Mouse (Mus musculus) neural tube, embryonic 11.5 days (tissue): Measurements from ENCODE around the gene Katnal1. TPM values are rescaled to one million over a fixed set of nuclear protein-coding genes. Genes with fewer than 3 reads are reported as not detected.

Experiments used
- ATAC-seq: fragments of 200-750 bp; cut with Nextera tagmentation; 2 replicates; pipeline ENCODE4 v1.8.0; 2017; ENCODE audit warnings: moderate number of reproducible peaks, mild to moderate bottlenecking, moderate TSS enrichment, moderate library complexity; ENCODE audit not compliant: insufficient read depth, low FRiP score, low TSS enrichment
- DNase-seq: peaks from one replicate; pipeline ENCODE4 v3.0.0-alpha.2; 2015; ENCODE audit warnings: low spot score
- H3K27ac ChIP-seq: fragments of 300-500 bp; sonication (generic); 2 replicates; pipeline ENCODE4 v1.5.1; 2014; ENCODE audit warnings: low read depth, mild to moderate bottlenecking, low read length
- H3K27me3 ChIP-seq: fragments of 300-500 bp; sonication (generic); 2 replicates; pipeline ENCODE4 v1.6.1; 2014; ENCODE audit warnings: mild to moderate bottlenecking, low read length, mixed read lengths; ENCODE audit not compliant: control insufficient read depth, insufficient read depth
- H3K36me3 ChIP-seq: fragments of 300-500 bp; sonication (generic); 2 replicates; pipeline ENCODE4 v1.6.1; 2014; ENCODE audit warnings: mild to moderate bottlenecking, low read length, moderate library complexity, mixed read lengths; ENCODE audit not compliant: control insufficient read depth, insufficient read depth
- H3K4me1 ChIP-seq: fragments of 300-500 bp; sonication (generic); 2 replicates; pipeline ENCODE4 v1.6.1; 2014; ENCODE audit warnings: low read length, mixed read lengths; ENCODE audit not compliant: control insufficient read depth, insufficient read depth
- H3K4me2 ChIP-seq: fragments of 300-500 bp; sonication (generic); 2 replicates; pipeline ENCODE4 v1.6.1; 2014; ENCODE audit warnings: low read depth, mild to moderate bottlenecking, moderate library complexity
- H3K4me3 ChIP-seq: fragments of 300-500 bp; sonication (generic); 2 replicates; pipeline ENCODE4 v1.5.1; 2014; ENCODE audit warnings: low read depth, low read length
- H3K9ac ChIP-seq: fragments of 300-500 bp; sonication (generic); 2 replicates; pipeline ENCODE4 v1.6.1; 2014; ENCODE audit warnings: mild to moderate bottlenecking, low read length
- H3K9me3 ChIP-seq: fragments of 300-500 bp; sonication (generic); 2 replicates; pipeline ENCODE4 v1.6.1; 2016; ENCODE audit warnings: low read length; ENCODE audit not compliant: control insufficient read depth
- WGBS: fragments of 180-500 bp; shearing (Covaris S2); extraction: QIAGEN DNeasy Blood & Tissue Kit; methylation state at CpG from one replicate; pipeline ENCODE4 v1.1.7; 2014; 5-methylcytosine and 5-hydroxymethylcytosine counted together
- polyA plus RNA-seq: library from polyadenylated mRNA; unstranded; fragments of >200 nt; fragmentation: Nextera tagmentation; extraction: Ambion mirVana; gene quantifications from 2 replicates; pipeline ENCODE4 v1.2.1, GENCODE M21; 2014

The Katnal1 gene
- polyA plus RNA-seq, 1 experiment from 2014 or later, result 23.4 TPM

DNA sequence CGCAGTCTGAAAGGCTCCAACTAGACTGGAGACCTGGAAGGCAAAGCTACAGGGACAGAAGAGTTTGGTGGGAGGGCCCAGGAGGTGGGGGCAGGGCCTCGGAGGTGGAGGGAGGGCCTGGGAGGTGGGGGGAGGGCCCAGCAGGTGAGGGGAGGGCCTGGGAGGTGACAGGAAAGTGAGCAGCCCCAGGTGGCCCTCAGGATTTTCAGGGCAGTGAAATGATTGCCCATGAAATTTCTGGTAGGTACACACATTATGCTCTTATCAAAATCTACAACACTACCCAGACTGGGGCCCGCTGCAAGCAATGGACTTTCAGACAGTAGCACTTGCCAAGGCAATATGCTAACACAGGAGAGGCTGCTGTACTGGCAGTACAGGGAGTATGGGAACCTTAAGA, 59.5 kb downstream of the Katnal1 start:
- no peaks in the 10 kb centered on the region for H3K4me1 ChIP-seq
- H3K27ac ChIP-seq, result no peak overlapping the region
- DNase-seq (no peak), ATAC-seq (no peak)
- H3K9me3 ChIP-seq, result no peaks in the 10 kb centered on the region
- no peak overlapping the region for H3K9ac ChIP-seq
- WGBS, result 51% methylated on average over 3 of the region's 3 CpGs
- H3K4me3 ChIP-seq, result no peak overlapping the region
- no peaks in the 10 kb centered on the region for H3K27me3 ChIP-seq
- H3K36me3 ChIP-seq, result no peaks in the 10 kb centered on the region
- no peak overlapping the region for H3K4me2 ChIP-seq

DNA sequence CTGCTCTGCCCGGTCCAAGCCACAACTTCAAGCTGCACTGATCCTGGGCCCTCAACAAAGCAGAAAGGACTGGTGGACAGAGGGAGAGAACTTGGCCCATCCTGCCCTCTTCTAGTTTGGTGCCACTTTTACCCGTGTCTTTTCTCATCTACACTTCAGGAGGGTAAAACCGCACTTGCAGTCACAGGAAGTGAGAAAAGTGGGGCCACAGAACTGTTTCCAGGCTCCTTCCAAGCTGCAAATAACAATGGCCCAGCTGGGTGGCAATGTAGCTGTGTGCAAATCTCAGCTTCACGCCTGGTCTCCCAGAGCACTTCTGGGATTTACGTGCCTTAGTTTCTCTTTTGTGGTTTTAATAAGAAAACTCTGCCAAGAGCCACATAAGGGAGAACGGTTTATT, 61.4 kb downstream of the Katnal1 start:
- H3K9me3 ChIP-seq, result no peaks in the 10 kb centered on the region
- no peaks in the 10 kb centered on the region for H3K36me3 ChIP-seq
- H3K27me3 ChIP-seq, result no peaks in the 10 kb centered on the region
- H3K4me3 ChIP-seq, result no peak overlapping the region
- DNase-seq, result no peak
- 80% methylated on average over 6 of the region's 6 CpGs for WGBS
- no peak overlapping the region for H3K9ac ChIP-seq
- H3K27ac ChIP-seq, result no peak overlapping the region
- no peaks in the 10 kb centered on the region for H3K4me1 ChIP-seq
- H3K4me2 ChIP-seq, result no peak overlapping the region
- ATAC-seq, result no peak

DNA sequence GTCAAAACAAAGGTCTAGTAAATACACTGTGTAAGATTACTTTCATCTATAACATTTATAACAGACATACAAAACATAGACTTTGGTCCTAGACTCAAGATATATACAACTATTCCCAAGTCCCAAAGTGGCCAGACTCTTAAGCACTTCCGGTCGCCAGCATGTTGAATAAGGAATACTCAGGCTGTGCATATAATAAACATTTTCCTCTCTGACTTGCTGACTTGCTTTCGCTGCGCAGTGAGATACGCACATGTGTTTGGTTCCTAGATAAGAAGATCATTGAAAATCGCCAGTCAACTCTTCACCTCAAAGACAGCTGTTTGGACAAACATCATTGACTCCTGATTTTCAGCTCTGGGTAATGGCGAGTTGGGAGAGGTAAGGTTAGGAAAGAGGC, 61.9 kb downstream of the Katnal1 start:
- Histone ChIP-seq H3K9ac (no peak overlapping the region), H3K9me3 (no peaks in the 10 kb centered on the region), H3K4me3 (no peak overlapping the region), H3K4me2 (no peak overlapping the region), H3K27me3 (no peaks in the 10 kb centered on the region), H3K27ac (no peak overlapping the region), H3K4me1 (no peaks in the 10 kb centered on the region), H3K36me3 (no peaks in the 10 kb centered on the region)
- 93% methylated on average over 7 of the region's 7 CpGs for WGBS
- ATAC-seq (no peak), DNase-seq (no peak)

DNA sequence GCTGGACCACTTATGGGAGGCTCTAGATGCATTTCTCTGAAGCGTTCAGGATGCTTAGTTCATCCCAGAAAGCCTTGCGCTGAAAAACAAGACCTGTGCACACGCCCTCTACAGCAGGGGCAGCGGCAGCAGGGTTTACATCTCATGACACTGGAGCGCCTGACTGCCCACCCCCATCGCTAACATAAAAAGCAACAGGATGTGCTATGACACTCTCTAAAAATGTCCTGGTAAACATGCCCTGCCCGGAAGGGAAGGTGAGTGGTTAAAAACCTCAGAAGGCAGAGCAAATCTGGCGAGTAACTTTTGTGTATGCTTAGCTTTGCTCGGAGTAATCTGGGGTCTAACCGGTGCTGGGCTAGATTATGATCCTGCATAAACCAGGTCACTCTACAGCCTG, 62.5 kb downstream of the Katnal1 start:
- Histone ChIP-seq H3K4me1 (no peaks in the 10 kb centered on the region), H3K27ac (no peak overlapping the region), H3K9ac (no peak overlapping the region), H3K4me2 (no peak overlapping the region), H3K4me3 (no peak overlapping the region), H3K27me3 (no peaks in the 10 kb centered on the region), H3K9me3 (no peaks in the 10 kb centered on the region), H3K36me3 (no peaks in the 10 kb centered on the region)
- WGBS, result 84% methylated on average over 10 of the region's 10 CpGs
- ATAC-seq, result no peak
- no peak for DNase-seq

DNA sequence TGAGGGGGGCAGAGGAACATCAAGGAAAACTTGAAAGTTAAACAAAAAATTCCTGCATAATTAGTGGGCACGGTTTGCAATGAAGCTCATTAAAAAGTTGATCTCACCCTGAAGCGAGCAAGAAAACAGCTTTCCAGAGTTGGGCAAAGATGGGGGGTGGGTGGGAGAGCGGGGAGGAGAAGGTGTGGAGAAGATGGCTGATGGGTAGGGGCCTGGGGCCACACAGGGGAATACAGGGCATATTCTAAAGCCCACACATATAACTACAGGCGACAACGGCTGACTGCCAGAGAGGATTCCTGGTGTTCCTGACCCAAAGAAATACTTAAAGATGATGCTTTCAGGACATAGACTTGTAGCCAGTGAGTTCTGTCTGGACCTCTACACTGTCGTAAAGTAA, 65.7 kb downstream of the Katnal1 start:
- ATAC-seq (no peak), DNase-seq (no peak)
- Histone ChIP-seq H3K4me3 (no peak overlapping the region), H3K36me3 (no peaks in the 10 kb centered on the region), H3K4me1 (no peaks in the 10 kb centered on the region), H3K9ac (no peak overlapping the region), H3K27ac (no peak overlapping the region), H3K4me2 (no peak overlapping the region), H3K9me3 (no peaks in the 10 kb centered on the region), H3K27me3 (no peaks in the 10 kb centered on the region)
- 80% methylated on average over 6 of the region's 6 CpGs for WGBS

DNA sequence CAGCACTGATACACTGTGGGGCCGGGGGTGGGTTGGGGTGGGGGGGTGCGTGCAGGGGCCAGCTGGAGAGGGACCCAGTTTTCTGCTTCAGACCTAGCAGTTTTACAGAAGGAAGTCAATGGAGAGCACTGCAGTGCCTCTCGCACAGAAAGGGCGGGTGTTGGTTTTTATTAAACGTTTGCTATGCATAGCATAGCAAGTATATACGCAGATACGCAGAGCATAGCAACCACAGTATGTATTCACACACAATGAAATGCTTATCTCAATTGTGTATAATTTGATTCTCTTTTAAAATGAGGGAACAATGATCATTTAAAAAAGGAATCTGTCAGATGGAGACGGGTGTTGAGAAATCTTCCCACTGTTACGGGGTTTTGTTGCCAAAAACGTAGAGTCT, 66.3 kb downstream of the Katnal1 start:
- Histone ChIP-seq H3K4me3 (no peak overlapping the region), H3K27ac (no peak overlapping the region), H3K4me2 (no peak overlapping the region), H3K4me1 (no peaks in the 10 kb centered on the region), H3K9me3 (no peaks in the 10 kb centered on the region), H3K36me3 (no peaks in the 10 kb centered on the region), H3K27me3 (no peaks in the 10 kb centered on the region), H3K9ac (no peak overlapping the region)
- 90% methylated on average over 10 of the region's 10 CpGs for WGBS
- DNase-seq (no peak), ATAC-seq (no peak)

DNA sequence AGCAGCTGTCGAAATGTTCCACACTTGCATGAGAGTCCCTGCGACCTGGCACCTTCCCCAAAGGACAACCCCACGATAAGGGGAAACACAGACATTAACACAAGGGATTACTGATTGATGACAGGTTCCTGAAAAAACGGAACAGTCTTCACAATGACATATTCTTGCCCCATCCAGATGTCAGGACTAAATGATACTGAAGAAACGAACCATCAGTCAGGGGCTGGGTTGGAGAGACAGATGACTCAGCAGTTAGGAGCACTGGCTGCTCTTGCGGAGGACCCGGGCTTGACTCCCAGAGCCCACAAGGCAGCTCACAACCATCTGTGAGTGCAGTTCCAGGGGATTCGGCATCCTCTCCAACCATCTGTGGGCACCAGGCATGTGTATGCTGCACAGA, 67.0 kb downstream of the Katnal1 start:
- H3K9me3 ChIP-seq, result no peaks in the 10 kb centered on the region
- H3K27ac ChIP-seq, result no peak overlapping the region
- 73% methylated on average over 8 of the region's 8 CpGs for WGBS
- H3K4me3 ChIP-seq, result no peak overlapping the region
- H3K36me3 ChIP-seq, result no peaks in the 10 kb centered on the region
- no peaks in the 10 kb centered on the region for H3K4me1 ChIP-seq
- ATAC-seq (no peak), DNase-seq (no peak)
- no peak overlapping the region for H3K9ac ChIP-seq
- H3K4me2 ChIP-seq, result no peak overlapping the region
- no peaks in the 10 kb centered on the region for H3K27me3 ChIP-seq

DNA sequence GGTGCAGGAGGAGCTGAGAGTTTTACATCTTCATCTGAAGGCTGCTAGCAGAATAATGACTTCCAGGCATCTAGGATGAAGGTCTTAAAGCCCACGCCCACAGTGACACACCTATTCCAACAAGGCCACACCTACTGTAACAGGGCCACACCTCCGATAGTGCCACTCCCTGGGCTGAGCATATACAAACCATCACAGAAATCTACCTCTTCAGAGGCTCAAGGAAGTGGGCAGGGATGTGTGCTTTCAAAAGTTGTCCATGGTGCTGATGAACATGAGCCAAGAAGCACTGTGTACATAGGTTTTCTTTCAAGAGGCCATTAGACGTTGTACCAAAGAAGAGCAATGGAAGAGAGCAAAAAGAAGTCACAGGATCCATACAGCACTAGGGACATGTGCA, 71.6 kb downstream of the Katnal1 start:
- Histone ChIP-seq H3K4me2 (no peak overlapping the region), H3K9ac (no peak overlapping the region), H3K36me3 (no peaks in the 10 kb centered on the region), H3K4me1 (no peaks in the 10 kb centered on the region), H3K27me3 (no peaks in the 10 kb centered on the region), H3K4me3 (no peak overlapping the region), H3K27ac (no peak overlapping the region), H3K9me3 (no peaks in the 10 kb centered on the region)
- ATAC-seq (no peak), DNase-seq (no peak)
- WGBS, result 84% methylated on average over 3 of the region's 3 CpGs

DNA sequence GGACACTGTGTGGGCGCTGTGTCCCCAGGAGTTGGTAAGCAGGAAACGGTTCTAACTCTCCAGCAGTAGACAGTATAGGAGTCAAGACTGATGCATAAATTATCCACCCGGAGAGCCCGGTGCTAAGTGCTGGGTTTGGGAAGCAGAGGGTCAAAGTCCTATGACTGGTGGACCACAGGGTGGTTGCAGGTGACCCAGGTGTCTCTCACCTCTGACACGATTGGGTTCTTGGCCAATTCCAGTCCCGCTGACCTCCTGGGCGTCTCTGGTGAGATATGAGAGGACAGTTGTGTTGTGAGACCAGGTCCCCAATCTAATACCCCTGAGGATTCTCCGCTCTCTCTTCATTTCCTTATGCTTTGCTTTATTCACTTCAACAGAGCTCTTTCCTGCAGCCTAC, 74.1 kb downstream of the Katnal1 start:
- H3K27ac ChIP-seq, result no peak overlapping the region
- no peaks in the 10 kb centered on the region for H3K4me1 ChIP-seq
- 84% methylated on average over 8 of the region's 8 CpGs for WGBS
- H3K36me3 ChIP-seq, result no peaks in the 10 kb centered on the region
- no peak for ATAC-seq
- DNase-seq, result no peak
- H3K9me3 ChIP-seq, result no peaks in the 10 kb centered on the region
- no peak overlapping the region for H3K9ac ChIP-seq
- H3K4me2 ChIP-seq, result no peak overlapping the region
- no peak overlapping the region for H3K4me3 ChIP-seq
- H3K27me3 ChIP-seq, result no peaks in the 10 kb centered on the region
